Mouse (Mus musculus) lung, postnatal 0 days (tissue): ENCODE measurements around the gene Pdlim5. TPM values are rescaled to one million over a fixed set of nuclear protein-coding genes. Genes with fewer than 3 reads are reported as not detected.

Experiments used
- ATAC-seq: fragments of 200-750 bp; cut with Nextera tagmentation; 2 replicates; pipeline ENCODE4 v1.8.0; 2017; ENCODE audit warnings: moderate library complexity
- DNase-seq: peaks from one replicate; pipeline ENCODE4 v3.0.0-alpha.2; 2016; ENCODE audit warnings: low spot score
- H3K27ac ChIP-seq: fragments of 300-500 bp; sonication (generic); 2 replicates; pipeline ENCODE4 v1.5.1; 2014; ENCODE audit warnings: antibody characterized with exemption, mild to moderate bottlenecking, low read length, mixed read lengths
- H3K27me3 ChIP-seq: fragments of 300-500 bp; sonication (generic); replicated peaks from 2 replicates; pipeline ENCODE4 v1.6.1; 2014; ENCODE audit warnings: low read length, mixed read lengths; ENCODE audit not compliant: insufficient read depth
- H3K36me3 ChIP-seq: fragments of 300-500 bp; sonication (generic); 2 replicates; pipeline ENCODE4 v1.6.1; 2014; ENCODE audit warnings: low read length, mixed read lengths; ENCODE audit not compliant: insufficient read depth
- H3K4me1 ChIP-seq: fragments of 300-500 bp; sonication (generic); 2 replicates; pipeline ENCODE4 v1.6.1; 2014; ENCODE audit warnings: antibody characterized with exemption, low read depth, low read length, mixed read lengths; ENCODE audit not compliant: insufficient read depth
- H3K4me2 ChIP-seq: fragments of 300-500 bp; sonication (generic); replicated peaks from 2 replicates; pipeline ENCODE4 v1.6.1; 2014; ENCODE audit warnings: low read depth, mild to moderate bottlenecking, low read length, moderate library complexity, mixed read lengths
- H3K4me3 ChIP-seq: fragments of 300-500 bp; sonication (generic); 2 replicates; pipeline ENCODE4 v1.5.1; 2014; ENCODE audit warnings: low read depth, low read length
- H3K9ac ChIP-seq: fragments of 300-500 bp; sonication (generic); replicated peaks from 2 replicates; pipeline ENCODE4 v1.6.1; 2014; ENCODE audit warnings: low read depth, mild to moderate bottlenecking
- H3K9me3 ChIP-seq: fragments of 300-500 bp; sonication (generic); 2 replicates; pipeline ENCODE4 v1.6.1; 2016; ENCODE audit warnings: low read length, mixed read lengths
- CTCF ChIP-seq: IDR thresholded peaks from 2 replicates; pipeline ENCODE4 v1.5.1; 2016; ENCODE audit warnings: antibody characterized with exemption, mild to moderate bottlenecking
- EP300 ChIP-seq: IDR thresholded peaks from 2 replicates; pipeline ENCODE4 v1.6.1; 2016; ENCODE audit warnings: antibody characterized with exemption, mild to moderate bottlenecking, control low read depth
- WGBS: fragments of 180-500 bp; shearing (Covaris S2); extraction: QIAGEN DNeasy Blood & Tissue Kit; methylation state at CpG from one replicate; pipeline ENCODE4 v1.1.7; 2014; 5-methylcytosine and 5-hydroxymethylcytosine counted together
- polyA plus RNA-seq: library from polyadenylated mRNA; unstranded; fragments of >200 nt; fragmentation: Nextera tagmentation; extraction: Ambion mirVana; gene quantifications from 2 replicates; pipeline ENCODE4 v1.2.1, GENCODE M21; 2015

The Pdlim5 gene
- polyA plus RNA-seq, 1 experiment from 2014 or later = 25.8 TPM

GRCm38 (mm10) chr3:142294616-142295286 lies 100.7 kb downstream of the Pdlim5 start:
- H3K9me3 ChIP-seq = no peaks in the 10 kb centered on the region
- ATAC-seq (peak; percentile 63; the same call in 1 of the 2 replicates), DNase-seq (peak; percentile 89)
- no peak overlapping the region for H3K9ac ChIP-seq
- H3K4me1 ChIP-seq = no peaks in the 10 kb centered on the region
- H3K4me2 ChIP-seq = no peak overlapping the region
- H3K27me3 ChIP-seq = no peaks in the 10 kb centered on the region
- no peak overlapping the region for H3K27ac ChIP-seq
- WGBS = 20% methylated on average over 7 of the region's 7 CpGs
- peak; percentile 89 for TF ChIP-seq CTCF
- no peak for TF ChIP-seq EP300
- no peak overlapping the region for H3K4me3 ChIP-seq
- H3K36me3 ChIP-seq = no peaks in the 10 kb centered on the region

GRCm38 (mm10) chr3:142293561-142293960 lies 101.9 kb downstream of the Pdlim5 start:
- Histone ChIP-seq H3K4me1 (no peaks in the 10 kb centered on the region), H3K9ac (no peak overlapping the region), H3K9me3 (no peaks in the 10 kb centered on the region), H3K36me3 (no peaks in the 10 kb centered on the region), H3K27ac (no peak overlapping the region), H3K27me3 (no peaks in the 10 kb centered on the region), H3K4me2 (no peak overlapping the region), H3K4me3 (no peak overlapping the region)
- 81% methylated on average over 7 of the region's 7 CpGs for WGBS
- ATAC-seq (no peak), DNase-seq (no peak)
- TF ChIP-seq EP300 = no peak
- TF ChIP-seq CTCF = no peak

- H3K4me1 ChIP-seq = no peaks in the 10 kb centered on the region
- DNase-seq (peak; percentile 79), ATAC-seq (peak; percentile 77)
- peak overlapping the region; percentile 52 for H3K4me2 ChIP-seq
- H3K27ac ChIP-seq = no peak overlapping the region
- TF ChIP-seq CTCF = peak; percentile 83
- no peak for TF ChIP-seq EP300
- H3K27me3 ChIP-seq = no peaks in the 10 kb centered on the region
- no peaks in the 10 kb centered on the region for H3K9me3 ChIP-seq
- peak overlapping the region; percentile 33 for H3K4me3 ChIP-seq
- no peaks in the 10 kb centered on the region for H3K36me3 ChIP-seq
- WGBS = 28% methylated on average over 9 of the region's 9 CpGs
- no peak overlapping the region for H3K9ac ChIP-seq
These were observed 112.8 kb downstream of the Pdlim5 start for GRCm38 (mm10) chr3:142282706-142283105.

- ATAC-seq (no peak), DNase-seq (no peak)
- WGBS = 77% methylated on average over 7 of the region's 7 CpGs
- Histone ChIP-seq H3K9ac (no peak overlapping the region), H3K4me2 (no peak overlapping the region), H3K36me3 (no peaks in the 10 kb centered on the region), H3K9me3 (no peaks in the 10 kb centered on the region), H3K4me1 (no peaks in the 10 kb centered on the region), H3K27me3 (no peaks in the 10 kb centered on the region), H3K4me3 (no peak overlapping the region), H3K27ac (no peak overlapping the region)
- TF ChIP-seq CTCF (no peak), EP300 (no peak)
These were observed 113.8 kb downstream of the Pdlim5 start for GRCm38 (mm10) chr3:142281656-142282055.

- no peak overlapping the region for H3K27ac ChIP-seq
- no peak overlapping the region for H3K4me2 ChIP-seq
- H3K9ac ChIP-seq = no peak overlapping the region
- no peak overlapping the region for H3K4me3 ChIP-seq
- no peaks in the 10 kb centered on the region for H3K9me3 ChIP-seq
- TF ChIP-seq CTCF (no peak), EP300 (no peak)
- WGBS = 67% methylated on average over 1 of the region's 1 CpGs
- peak; percentile 16 for DNase-seq
- no peaks in the 10 kb centered on the region for H3K27me3 ChIP-seq
- H3K36me3 ChIP-seq = no peaks in the 10 kb centered on the region
- peak; percentile 14; the same call in 1 of the 2 replicates for ATAC-seq
- no peaks in the 10 kb centered on the region for H3K4me1 ChIP-seq
These were observed 114.4 kb downstream of the Pdlim5 start for GRCm38 (mm10) chr3:142281093-142281445.

GRCm38 (mm10) chr3:142280366-142281092 lies 115.0 kb downstream of the Pdlim5 start:
- ATAC-seq (peak; percentile 8; the same call in 1 of the 2 replicates), DNase-seq (no peak)
- no peaks in the 10 kb centered on the region for H3K36me3 ChIP-seq
- no peak overlapping the region for H3K4me2 ChIP-seq
- H3K4me3 ChIP-seq = no peak overlapping the region
- H3K9me3 ChIP-seq = no peaks in the 10 kb centered on the region
- no peaks in the 10 kb centered on the region for H3K27me3 ChIP-seq
- no peak overlapping the region for H3K27ac ChIP-seq
- no peaks in the 10 kb centered on the region for H3K4me1 ChIP-seq
- H3K9ac ChIP-seq = no peak overlapping the region
- TF ChIP-seq EP300 (no peak), CTCF (no peak)
- WGBS = 46% methylated on average over 6 of the region's 6 CpGs
